Mouse (Mus musculus): ENCODE results near the gene Hoxa9. TPM values are rescaled to one million over a fixed set of nuclear protein-coding genes. Genes with fewer than 3 reads are reported as not detected.

Gene Hoxa9
- 0.13 and 0.36 TPM in 2 replicates for polyA plus RNA-seq (2015; fragmentation: Nextera tagmentation; extraction: Ambion mirVana)

DNA sequence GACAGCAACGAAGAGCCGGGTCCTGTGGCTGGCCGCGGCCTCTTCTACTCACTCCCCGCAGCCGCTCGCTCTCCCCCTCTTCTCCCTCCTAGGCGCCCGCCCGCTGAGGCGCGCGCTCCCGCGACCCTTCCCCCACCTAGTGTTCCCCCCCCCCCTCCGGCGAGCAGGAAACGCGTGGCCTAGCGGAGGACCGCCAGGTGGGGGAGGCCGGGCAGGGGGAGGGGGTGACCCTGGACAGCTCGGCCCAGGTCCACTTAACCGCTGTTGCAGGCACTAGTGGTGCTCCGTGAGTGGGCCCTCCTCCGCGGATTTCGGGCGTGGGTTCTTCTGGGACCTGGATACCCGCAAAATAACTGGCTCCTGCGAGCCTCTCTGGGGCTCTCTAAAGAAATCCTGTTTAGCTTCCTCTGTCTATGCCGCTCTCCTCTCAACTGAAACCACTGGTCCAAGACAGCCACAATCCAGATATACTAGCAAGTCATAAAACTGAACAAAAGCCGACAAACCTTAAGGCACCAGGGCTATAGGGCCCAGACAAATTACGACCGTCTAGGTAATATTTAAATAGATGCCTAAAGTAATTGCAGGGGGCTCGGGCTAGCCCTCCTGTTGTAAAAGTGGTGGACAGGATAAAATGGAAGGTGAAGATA is at the start of gene Hoxa9:
Gene Hoxa9 (minus strand): TSS at position 574 of the 650 bp plus-strand sequence.
- H3K27me3 ChIP-seq (ENCODE audit: control insufficient read depth, insufficient read depth, low read depth, low read length), result peaks cover 96% of the 10 kb centered on the region
- no peak for ATAC-seq (ENCODE audit: low read depth)
- H3K4me3 ChIP-seq (ENCODE audit: low read depth, low read length), result no peak within 1 kb of the TSS
- no peaks in the 10 kb centered on the region for H3K36me3 ChIP-seq (ENCODE audit: control insufficient read depth, insufficient read depth)
- H3K9me3 ChIP-seq (replicated peaks; ENCODE audit: control insufficient read depth, low read length), result no peaks in the 10 kb centered on the region
- H3K27ac ChIP-seq (ENCODE audit: low read length), result no peak within 1 kb of the TSS
- H3K4me1 ChIP-seq (ENCODE audit: control insufficient read depth, low read depth, low read length), result no peaks in the 10 kb centered on the region
- WGBS (ENCODE audit: insufficient replicate concordance), result 3% methylated on average over 20 of the region's 36 CpGs
- no peak within 1 kb of the TSS for H3K9ac ChIP-seq (ENCODE audit: low read depth, low read length)
- H3K4me2 ChIP-seq (ENCODE audit: low read depth, low read length), result no peak within 1 kb of the TSS

DNA sequence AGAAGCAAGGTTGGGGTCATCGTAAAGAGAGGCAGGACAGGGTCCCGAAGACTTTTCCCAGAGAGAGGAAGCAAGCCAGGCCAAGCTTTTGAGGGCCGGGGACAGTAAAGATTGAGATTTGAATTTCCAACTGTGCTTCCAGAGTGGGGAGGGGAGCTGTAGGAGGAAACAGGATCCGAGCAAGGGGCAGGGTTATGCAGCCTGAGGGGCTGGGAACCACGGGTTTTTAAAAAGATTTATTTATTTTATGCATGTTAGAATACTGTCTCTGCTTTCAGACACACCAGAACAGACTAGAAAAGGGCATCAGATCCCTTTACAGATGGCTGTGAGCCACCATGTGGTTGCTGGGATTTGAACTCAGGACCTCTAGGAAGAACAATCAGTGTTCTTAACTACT is 46.0 kb upstream of the Hoxa9 start:
- Histone ChIP-seq H3K27me3 (ENCODE audit: control insufficient read depth, insufficient read depth, low read depth, low read length) (peaks cover 61% of the 10 kb centered on the region), H3K4me3 (ENCODE audit: low read depth, low read length) (no peak overlapping the region), H3K9me3 (replicated peaks; ENCODE audit: control insufficient read depth, low read length) (no peaks in the 10 kb centered on the region), H3K4me2 (ENCODE audit: low read depth, low read length) (no peak overlapping the region), H3K36me3 (ENCODE audit: control insufficient read depth, insufficient read depth) (no peaks in the 10 kb centered on the region), H3K4me1 (ENCODE audit: control insufficient read depth, low read depth, low read length) (no peaks in the 10 kb centered on the region), H3K9ac (ENCODE audit: low read depth, low read length) (no peak overlapping the region), H3K27ac (ENCODE audit: low read length) (no peak overlapping the region)
- WGBS (ENCODE audit: insufficient replicate concordance), result 13% methylated on average over 5 of the region's 5 CpGs
- no peak for ATAC-seq (ENCODE audit: low read depth)

DNA sequence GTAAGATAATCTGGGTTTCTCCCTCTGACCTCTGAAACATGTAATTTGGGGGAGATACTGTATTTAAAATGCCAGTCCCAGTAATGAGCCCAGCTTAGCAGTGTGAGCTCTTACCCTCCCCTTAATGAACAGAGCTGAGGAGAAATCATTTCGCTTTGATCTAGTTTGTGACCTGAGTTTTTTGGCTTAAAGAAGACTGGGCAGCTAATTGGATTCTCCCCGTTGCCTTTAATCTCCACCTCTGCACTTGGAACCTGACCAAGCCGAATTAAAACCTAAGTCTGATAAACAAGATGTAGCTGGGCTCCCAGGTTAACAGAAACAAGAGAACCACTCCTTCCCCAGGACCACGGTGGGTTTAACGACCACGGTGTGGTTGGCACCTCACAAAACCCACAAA is 45.5 kb upstream of the Hoxa9 start:
- Histone ChIP-seq H3K27ac (ENCODE audit: low read length) (no peak overlapping the region), H3K27me3 (ENCODE audit: control insufficient read depth, insufficient read depth, low read depth, low read length) (peaks cover 66% of the 10 kb centered on the region), H3K4me1 (ENCODE audit: control insufficient read depth, low read depth, low read length) (no peaks in the 10 kb centered on the region), H3K4me3 (ENCODE audit: low read depth, low read length) (no peak overlapping the region), H3K36me3 (ENCODE audit: control insufficient read depth, insufficient read depth) (no peaks in the 10 kb centered on the region), H3K9me3 (replicated peaks; ENCODE audit: control insufficient read depth, low read length) (no peaks in the 10 kb centered on the region), H3K4me2 (ENCODE audit: low read depth, low read length) (no peak overlapping the region), H3K9ac (ENCODE audit: low read depth, low read length) (no peak overlapping the region)
- 6% methylated on average over 6 of the region's 6 CpGs for WGBS (ENCODE audit: insufficient replicate concordance)
- no peak for ATAC-seq (ENCODE audit: low read depth)

DNA sequence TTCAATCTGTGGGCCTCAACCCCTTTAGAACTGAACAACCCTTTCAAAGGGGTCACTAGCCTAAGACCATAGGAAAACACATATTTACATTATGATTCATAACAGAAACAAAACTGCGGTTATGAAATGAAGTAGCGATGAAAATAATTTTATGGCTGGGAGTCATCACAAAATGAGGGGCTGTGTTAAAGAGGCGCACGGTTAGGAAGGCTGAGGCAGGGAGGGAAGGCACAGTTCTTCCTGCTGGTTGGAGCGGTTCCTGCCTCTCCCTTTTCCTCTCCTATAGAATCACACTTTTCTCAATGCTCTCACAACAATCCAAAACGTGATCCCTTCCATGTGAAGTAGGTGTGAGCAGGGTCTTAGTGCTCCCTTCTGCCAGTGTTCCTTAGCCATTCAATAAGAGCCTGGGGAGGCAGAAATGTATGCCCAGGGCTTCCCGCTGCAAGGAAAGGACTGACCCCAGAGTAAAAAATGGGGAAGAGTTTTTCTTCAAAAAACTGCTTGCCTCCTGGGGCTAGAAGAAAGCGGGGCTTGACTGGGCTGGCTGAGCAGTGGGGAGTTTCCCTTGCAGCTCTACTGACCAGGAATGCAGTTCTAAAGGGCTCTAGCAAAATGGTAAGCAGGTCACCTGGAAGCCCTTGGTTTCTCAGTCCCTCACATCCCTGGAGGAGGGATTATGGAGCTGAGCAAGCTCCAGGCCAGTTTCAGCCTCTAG is 44.8 kb upstream of the Hoxa9 start:
- Histone ChIP-seq H3K4me3 (ENCODE audit: low read depth, low read length) (no peak overlapping the region), H3K27me3 (ENCODE audit: control insufficient read depth, insufficient read depth, low read depth, low read length) (peaks cover 72% of the 10 kb centered on the region), H3K9ac (ENCODE audit: low read depth, low read length) (no peak overlapping the region), H3K9me3 (replicated peaks; ENCODE audit: control insufficient read depth, low read length) (no peaks in the 10 kb centered on the region), H3K4me1 (ENCODE audit: control insufficient read depth, low read depth, low read length) (no peaks in the 10 kb centered on the region), H3K27ac (ENCODE audit: low read length) (no peak overlapping the region), H3K4me2 (ENCODE audit: low read depth, low read length) (no peak overlapping the region), H3K36me3 (ENCODE audit: control insufficient read depth, insufficient read depth) (no peaks in the 10 kb centered on the region)
- WGBS (ENCODE audit: insufficient replicate concordance), result 13% methylated on average over 8 of the region's 8 CpGs
- ATAC-seq (ENCODE audit: low read depth), result no peak

DNA sequence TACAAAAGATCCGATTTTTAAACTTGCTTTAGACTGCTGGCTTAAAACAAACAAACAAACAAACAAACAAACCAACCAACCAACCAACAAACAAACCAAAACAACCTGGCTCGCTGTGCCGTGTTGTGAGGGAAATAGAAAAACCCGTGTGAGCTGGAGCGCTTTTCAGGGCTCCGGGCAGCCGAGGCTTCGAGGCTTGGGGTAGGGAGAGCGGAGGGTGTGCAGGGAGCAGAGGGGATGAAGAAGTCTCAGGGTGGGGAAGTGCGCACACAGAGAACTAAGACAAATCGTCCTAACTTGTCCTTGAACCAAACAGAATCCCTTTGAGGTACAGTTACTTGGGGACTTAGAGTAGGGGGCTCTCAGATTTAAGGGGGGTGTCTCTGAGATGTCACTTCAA is 43.7 kb upstream of the Hoxa9 start:
- peaks cover 81% of the 10 kb centered on the region for H3K27me3 ChIP-seq (ENCODE audit: control insufficient read depth, insufficient read depth, low read depth, low read length)

DNA sequence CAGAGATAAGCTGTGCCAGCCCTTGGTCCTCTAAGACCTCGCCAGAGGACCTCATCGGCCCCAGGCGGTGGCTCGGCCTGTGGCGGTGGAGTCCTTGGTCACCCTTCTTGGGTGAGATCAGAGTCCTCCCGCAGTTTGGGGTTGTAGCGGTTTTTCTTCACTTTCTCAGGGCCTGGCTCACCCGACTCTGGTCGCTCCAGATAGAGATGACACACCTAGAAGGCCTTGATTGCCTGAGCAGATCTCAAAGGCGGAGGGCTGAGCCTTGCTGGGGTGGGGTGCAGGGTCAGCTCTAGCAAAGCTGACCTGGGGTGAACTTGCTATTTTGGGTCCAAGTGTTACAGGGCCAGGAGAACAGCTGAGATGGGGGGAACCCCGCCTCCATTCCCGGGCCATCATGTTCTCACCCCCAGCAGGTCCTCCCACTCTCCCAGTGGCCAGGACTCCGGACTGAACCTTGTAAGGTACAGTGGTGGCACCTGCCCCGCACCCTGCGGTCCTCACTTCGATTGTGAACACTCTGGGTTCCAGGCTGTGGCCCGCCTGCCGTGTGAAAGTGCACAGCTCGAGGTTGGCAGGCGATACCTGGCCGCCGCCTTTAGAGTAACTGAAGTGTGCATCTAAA is 42.9 kb upstream of the Hoxa9 start:
- Histone ChIP-seq H3K9ac (ENCODE audit: low read depth, low read length) (no peak overlapping the region), H3K4me1 (ENCODE audit: control insufficient read depth, low read depth, low read length) (no peaks in the 10 kb centered on the region), H3K9me3 (replicated peaks; ENCODE audit: control insufficient read depth, low read length) (no peaks in the 10 kb centered on the region), H3K27ac (ENCODE audit: low read length) (no peak overlapping the region), H3K27me3 (ENCODE audit: control insufficient read depth, insufficient read depth, low read depth, low read length) (peaks cover 89% of the 10 kb centered on the region), H3K36me3 (ENCODE audit: control insufficient read depth, insufficient read depth) (no peaks in the 10 kb centered on the region), H3K4me2 (ENCODE audit: low read depth, low read length) (no peak overlapping the region), H3K4me3 (ENCODE audit: low read depth, low read length) (no peak overlapping the region)
- WGBS (ENCODE audit: insufficient replicate concordance), result 4% methylated on average over 21 of the region's 22 CpGs
- no peak for ATAC-seq (ENCODE audit: low read depth)

More for the DNA sequence above, 43.7 kb upstream of the Hoxa9 start:
- 9% methylated on average over 11 of the region's 11 CpGs for WGBS (ENCODE audit: insufficient replicate concordance)
- Histone ChIP-seq H3K9ac (ENCODE audit: low read depth, low read length) (no peak overlapping the region), H3K9me3 (replicated peaks; ENCODE audit: control insufficient read depth, low read length) (no peaks in the 10 kb centered on the region), H3K4me2 (ENCODE audit: low read depth, low read length) (no peak overlapping the region), H3K4me1 (ENCODE audit: control insufficient read depth, low read depth, low read length) (no peaks in the 10 kb centered on the region), H3K4me3 (ENCODE audit: low read depth, low read length) (no peak overlapping the region), H3K27ac (ENCODE audit: low read length) (no peak overlapping the region), H3K36me3 (ENCODE audit: control insufficient read depth, insufficient read depth) (no peaks in the 10 kb centered on the region)
- no peak for ATAC-seq (ENCODE audit: low read depth)

DNA sequence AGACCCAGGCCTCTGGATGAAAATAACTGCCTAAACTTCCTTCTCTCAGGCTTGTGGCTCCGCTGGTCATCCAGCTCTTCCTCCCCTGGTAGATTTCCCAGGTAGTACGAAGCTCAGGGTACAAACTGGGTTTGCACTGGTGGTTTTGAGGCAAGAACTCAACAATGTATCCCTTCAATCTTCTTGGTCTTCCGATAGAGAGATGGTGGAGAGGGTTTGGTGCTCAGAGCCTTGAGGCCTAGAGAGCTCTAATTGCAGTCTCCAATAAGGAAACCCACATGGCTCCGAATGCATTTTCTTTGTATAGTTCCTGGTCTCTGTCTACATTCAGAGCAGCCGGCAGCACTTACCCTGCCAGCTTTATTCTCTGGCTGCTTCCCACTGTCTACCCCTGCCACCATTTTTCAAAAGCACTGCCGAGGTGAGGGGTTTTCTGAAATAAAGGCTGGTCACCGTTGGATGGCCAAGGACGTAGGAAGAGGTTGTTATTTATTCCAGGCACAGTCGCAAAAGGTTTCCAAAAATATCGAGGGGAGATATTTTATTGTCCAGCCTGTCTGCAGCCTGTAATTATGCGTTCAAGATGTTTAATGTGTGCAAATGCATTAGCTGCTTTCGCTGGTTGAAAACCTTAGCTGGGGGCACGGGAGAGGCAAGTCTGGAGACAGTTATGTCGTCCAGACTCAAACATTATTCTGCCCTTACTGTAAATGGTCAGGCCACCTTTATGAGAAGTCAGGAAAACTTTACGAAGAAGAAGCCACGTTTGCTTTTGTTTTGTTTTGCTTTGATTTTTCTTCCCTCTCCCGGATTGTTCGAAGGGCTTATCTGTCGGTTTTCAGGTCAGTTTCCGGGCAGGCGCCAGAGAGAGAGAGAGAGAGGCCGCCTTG is 42.1 kb upstream of the Hoxa9 start:
- Histone ChIP-seq H3K4me1 (ENCODE audit: control insufficient read depth, low read depth, low read length) (no peaks in the 10 kb centered on the region), H3K4me3 (ENCODE audit: low read depth, low read length) (no peak overlapping the region), H3K4me2 (ENCODE audit: low read depth, low read length) (no peak overlapping the region), H3K9me3 (replicated peaks; ENCODE audit: control insufficient read depth, low read length) (no peaks in the 10 kb centered on the region), H3K9ac (ENCODE audit: low read depth, low read length) (no peak overlapping the region), H3K27ac (ENCODE audit: low read length) (no peak overlapping the region), H3K27me3 (ENCODE audit: control insufficient read depth, insufficient read depth, low read depth, low read length) (peaks cover 94% of the 10 kb centered on the region), H3K36me3 (ENCODE audit: control insufficient read depth, insufficient read depth) (no peaks in the 10 kb centered on the region)
- 8% methylated on average over 22 of the region's 22 CpGs for WGBS (ENCODE audit: insufficient replicate concordance)
- no peak for ATAC-seq (ENCODE audit: low read depth)

DNA sequence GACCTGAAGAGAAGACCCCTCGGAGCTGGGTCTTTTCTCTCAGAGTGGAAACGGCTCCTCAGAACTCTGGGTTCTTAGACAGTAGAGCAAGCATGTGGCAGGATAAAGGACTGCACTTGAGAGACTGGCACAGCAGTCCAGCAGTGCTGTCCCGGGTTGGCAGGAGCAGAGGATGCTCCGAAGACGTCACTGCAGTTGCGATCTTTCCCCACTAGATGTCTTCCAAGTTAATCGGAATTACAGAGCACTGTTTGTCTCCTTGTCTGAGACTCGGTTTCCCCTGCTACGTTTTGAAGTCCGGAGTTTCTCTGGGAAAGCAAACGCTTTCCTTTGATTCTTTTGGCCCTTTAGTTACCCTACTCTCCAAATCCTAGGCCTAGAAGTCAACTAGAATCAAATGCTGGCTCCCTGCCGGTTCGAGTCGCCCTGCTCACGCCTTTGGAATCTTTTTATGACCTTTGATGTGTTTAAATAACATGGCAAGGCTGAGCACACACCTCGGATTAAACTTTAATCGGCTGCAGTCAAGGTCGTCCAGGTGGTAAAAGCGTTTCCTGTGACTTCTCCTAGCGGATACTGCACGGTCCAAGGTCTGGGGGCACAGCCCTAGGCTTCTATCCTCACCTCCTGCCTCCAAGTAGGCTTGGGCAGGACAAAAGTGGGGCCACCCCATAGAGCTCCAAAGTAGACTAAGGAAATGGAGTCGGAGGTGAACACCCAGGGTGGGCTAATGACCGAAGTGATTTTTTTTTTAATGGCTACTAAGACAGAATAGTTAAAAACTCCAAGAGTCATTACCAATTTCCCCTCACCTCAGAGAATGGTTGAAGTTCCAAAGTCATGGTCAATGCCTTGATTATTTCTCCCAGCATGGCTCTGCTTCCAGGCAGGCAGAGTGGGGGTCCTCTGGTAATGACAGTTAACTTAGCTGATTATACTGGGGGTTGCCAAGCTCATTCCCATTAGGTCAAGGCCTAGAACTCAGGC is 39.9 kb upstream of the Hoxa9 start:
- no peak overlapping the region for H3K9ac ChIP-seq (ENCODE audit: low read depth, low read length)
- no peak for ATAC-seq (ENCODE audit: low read depth)
- no peaks in the 10 kb centered on the region for H3K9me3 ChIP-seq (replicated peaks; ENCODE audit: control insufficient read depth, low read length)
- no peaks in the 10 kb centered on the region for H3K36me3 ChIP-seq (ENCODE audit: control insufficient read depth, insufficient read depth)
- H3K4me3 ChIP-seq (ENCODE audit: low read depth, low read length), result no peak overlapping the region
- WGBS (ENCODE audit: insufficient replicate concordance), result 9% methylated on average over 23 of the region's 23 CpGs
- no peaks in the 10 kb centered on the region for H3K4me1 ChIP-seq (ENCODE audit: control insufficient read depth, low read depth, low read length)
- H3K27me3 ChIP-seq (ENCODE audit: control insufficient read depth, insufficient read depth, low read depth, low read length), result peaks cover 94% of the 10 kb centered on the region
- no peak overlapping the region for H3K4me2 ChIP-seq (ENCODE audit: low read depth, low read length)
- no peak overlapping the region for H3K27ac ChIP-seq (ENCODE audit: low read length)

Data from liver, embryonic 16.5 days (tissue).